Mouse (Mus musculus): ENCODE data around the gene Eno1. TPM values are rescaled to one million over a fixed set of nuclear protein-coding genes. Genes with fewer than 3 reads are reported as not detected.
A peak's percentile ranks its signal among the peaks of the same experiment; 100 is the strongest.

Gene Eno1
- polyA plus RNA-seq, 1 experiment from 2014 or later = 3,103 TPM

- WGBS = 85% methylated on average over 6 of the region's 6 CpGs
- peaks cover 27% of the 10 kb centered on the region for H3K4me1 ChIP-seq
Observed at GRCm38 (mm10) chr4:150216423-150216822, 20.1 kb upstream of the Eno1 start.

DNA sequence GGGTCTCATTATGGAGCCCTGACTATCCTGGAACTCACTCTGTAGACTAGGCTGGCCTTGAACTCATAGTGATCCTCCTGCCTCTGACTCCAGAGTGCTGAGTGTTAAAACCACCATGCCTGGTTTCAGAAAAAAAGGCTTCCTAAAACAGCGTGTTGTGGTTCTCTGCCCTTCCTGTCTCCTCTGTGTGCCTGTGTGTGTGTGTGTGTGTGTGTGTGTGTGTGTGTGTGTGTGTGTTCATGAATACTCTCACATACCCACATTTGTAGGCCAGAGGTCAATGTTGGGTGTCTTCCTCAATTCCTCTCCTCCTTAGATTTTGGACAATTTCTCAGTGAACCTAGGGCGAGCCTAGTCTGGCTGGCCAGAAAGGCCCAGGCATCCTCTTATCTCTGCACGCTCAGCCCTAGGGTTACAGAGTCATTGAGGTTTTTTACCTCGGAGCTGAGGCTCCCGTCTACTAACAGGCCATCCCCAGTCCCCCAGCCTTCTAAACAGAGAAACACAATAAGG, 19.4 kb upstream of the Eno1 start:
- Histone ChIP-seq H3K4me1 (peaks cover 28% of the 10 kb centered on the region), H3K36me3 (no peaks in the 10 kb centered on the region), H3K27me3 (ENCODE audit: low read depth, poor library complexity, severe bottlenecking) (no peaks in the 10 kb centered on the region), H3K9me3 (replicated peaks) (no peaks in the 10 kb centered on the region), H3K4me3 (no peak overlapping the region), H3K27ac (no peak overlapping the region)
- DNase-seq (ENCODE audit: low spot score) = no peak
- WGBS = 73% methylated on average over 5 of the region's 5 CpGs

More at GRCm38 (mm10) chr4:150216423-150216822, 20.1 kb upstream of the Eno1 start:
- no peaks in the 10 kb centered on the region for H3K36me3 ChIP-seq
- H3K4me3 ChIP-seq = no peak overlapping the region
- no peaks in the 10 kb centered on the region for H3K9me3 ChIP-seq (replicated peaks)
- DNase-seq (ENCODE audit: low spot score) = no peak
- H3K27me3 ChIP-seq (ENCODE audit: low read depth, poor library complexity, severe bottlenecking) = no peaks in the 10 kb centered on the region
- H3K27ac ChIP-seq = no peak overlapping the region

DNA sequence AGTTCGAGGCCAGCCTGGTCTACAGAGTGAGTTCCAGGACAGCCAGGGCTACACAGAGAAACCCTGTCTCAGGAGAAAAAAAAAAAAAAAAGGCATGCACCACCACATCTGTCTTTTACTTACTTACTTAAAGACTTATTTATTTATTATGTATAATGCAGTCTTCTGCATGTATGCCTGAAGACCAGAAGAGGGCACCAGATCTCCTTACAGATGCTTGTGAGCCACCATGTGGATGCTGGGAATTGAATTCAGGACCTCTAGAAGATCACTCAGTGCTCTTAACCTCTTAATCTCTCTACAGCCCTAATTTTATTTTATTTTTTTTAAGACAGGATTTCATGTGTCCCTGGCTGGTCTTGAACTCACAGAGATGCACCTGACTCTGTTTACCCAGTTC, 18.6 kb upstream of the Eno1 start:
- Histone ChIP-seq H3K27me3 (ENCODE audit: low read depth, poor library complexity, severe bottlenecking) (no peaks in the 10 kb centered on the region), H3K27ac (no peak overlapping the region), H3K4me3 (no peak overlapping the region), H3K4me1 (peaks cover 21% of the 10 kb centered on the region), H3K36me3 (no peaks in the 10 kb centered on the region), H3K9me3 (replicated peaks) (no peaks in the 10 kb centered on the region)
- no peak for DNase-seq (ENCODE audit: low spot score)
- 93% methylated on average over 1 of the region's 1 CpGs for WGBS

DNA sequence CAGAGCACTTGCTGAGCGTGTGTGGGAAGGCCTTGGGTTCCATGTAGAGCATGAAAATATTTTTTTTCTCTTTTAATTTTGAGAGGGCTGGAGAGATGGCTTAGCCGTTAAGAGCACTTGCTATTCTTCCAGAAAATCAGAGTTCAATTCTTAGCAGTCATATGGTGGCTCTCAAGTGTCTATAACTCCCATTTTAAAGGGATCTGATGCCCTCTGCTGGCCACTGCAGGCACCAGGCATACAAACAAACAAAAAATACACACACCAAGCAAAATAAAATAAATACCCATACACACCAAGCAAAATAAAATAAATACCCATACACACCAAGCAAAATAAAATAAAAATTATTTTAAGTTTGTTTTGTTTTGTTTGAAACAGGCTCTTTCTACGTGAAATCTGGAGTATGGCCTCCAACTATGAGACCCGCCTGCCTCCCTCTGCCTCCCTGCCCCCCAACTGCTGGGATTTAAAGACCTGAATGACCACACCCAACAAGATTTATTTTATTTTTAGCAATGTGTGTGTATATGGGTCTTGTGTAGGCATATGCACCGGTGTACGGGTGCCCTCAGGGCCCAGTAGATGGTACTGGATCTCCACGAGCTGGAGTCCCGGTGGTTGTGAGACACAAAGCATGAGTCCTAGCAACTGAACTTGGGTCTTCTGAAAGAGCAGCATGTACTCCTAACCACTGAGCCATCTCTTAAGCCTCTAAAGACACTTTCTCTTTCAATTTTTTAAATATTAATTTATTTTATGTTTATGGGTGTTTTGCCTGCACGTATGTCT, 16.8 kb upstream of the Eno1 start:
- Histone ChIP-seq H3K27ac (no peak overlapping the region), H3K4me3 (no peak overlapping the region), H3K27me3 (ENCODE audit: low read depth, poor library complexity, severe bottlenecking) (no peaks in the 10 kb centered on the region), H3K9me3 (replicated peaks) (no peaks in the 10 kb centered on the region), H3K36me3 (no peaks in the 10 kb centered on the region), H3K4me1 (peaks cover 16% of the 10 kb centered on the region)
- peak; percentile 70 for DNase-seq (ENCODE audit: low spot score)
- WGBS = 80% methylated on average over 9 of the region's 9 CpGs

DNA sequence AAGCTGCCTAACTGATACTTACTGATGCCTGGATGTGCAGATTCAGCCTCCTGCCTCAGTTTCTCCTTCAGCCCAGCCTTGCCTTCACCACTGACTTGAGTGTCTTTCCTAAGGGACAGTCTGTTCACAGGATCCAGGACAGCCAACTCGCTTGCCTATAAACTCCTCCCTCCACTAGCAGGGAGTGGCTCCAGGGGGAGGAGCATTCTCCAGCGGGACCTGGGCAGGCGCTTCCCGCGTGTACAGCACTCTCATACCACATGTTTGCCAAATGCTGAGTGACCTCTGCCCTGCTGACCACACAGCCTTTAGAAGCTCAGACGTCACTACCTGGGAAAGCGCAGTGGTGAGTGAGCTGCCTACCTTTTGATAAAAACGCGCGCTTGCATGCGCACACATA, 15.9 kb upstream of the Eno1 start:
- peak; percentile 57 for DNase-seq (ENCODE audit: low spot score)
- Histone ChIP-seq H3K27me3 (ENCODE audit: low read depth, poor library complexity, severe bottlenecking) (no peaks in the 10 kb centered on the region), H3K36me3 (no peaks in the 10 kb centered on the region), H3K27ac (peak overlapping the region; percentile 69), H3K9me3 (replicated peaks) (no peaks in the 10 kb centered on the region), H3K4me3 (peak overlapping the region; percentile 39), H3K4me1 (peaks cover 20% of the 10 kb centered on the region)
- WGBS = 13% methylated on average over 11 of the region's 11 CpGs

DNA sequence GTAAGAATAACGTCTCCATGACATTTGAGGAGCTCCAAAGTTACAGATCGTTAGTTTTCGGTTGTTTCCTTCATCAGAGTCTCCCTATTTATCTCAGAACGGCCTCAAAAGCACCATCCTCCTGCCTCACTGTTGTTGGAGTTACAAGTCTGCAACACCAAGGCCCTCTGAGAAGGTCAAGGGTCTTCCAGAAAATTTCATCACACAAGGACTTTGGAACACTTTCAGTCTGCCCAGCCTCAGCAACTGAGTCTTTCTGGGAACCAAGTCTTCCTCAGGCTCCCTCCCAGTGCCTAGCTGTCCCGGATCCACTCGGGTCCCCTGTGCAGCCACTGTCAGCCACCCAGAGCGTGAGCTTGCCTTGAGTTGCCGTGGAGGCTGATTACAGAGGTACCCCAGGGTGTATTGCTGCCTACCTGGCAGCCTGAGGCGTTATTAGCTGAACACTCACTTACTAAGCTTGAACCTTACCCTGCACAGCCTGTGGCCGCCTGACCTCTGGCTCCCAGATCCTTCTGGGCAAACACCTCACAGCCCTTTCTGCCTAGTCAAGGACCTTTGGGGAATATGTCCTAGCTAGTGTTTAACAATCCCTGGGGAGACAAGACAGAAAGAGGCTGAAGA, 15.4 kb upstream of the Eno1 start:
- no peaks in the 10 kb centered on the region for H3K9me3 ChIP-seq (replicated peaks)
- H3K4me3 ChIP-seq = peak overlapping the region; percentile 39
- no peaks in the 10 kb centered on the region for H3K36me3 ChIP-seq
- no peaks in the 10 kb centered on the region for H3K27me3 ChIP-seq (ENCODE audit: low read depth, poor library complexity, severe bottlenecking)
- H3K4me1 ChIP-seq = peaks cover 20% of the 10 kb centered on the region
- DNase-seq (ENCODE audit: low spot score) = no peak
- 45% methylated on average over 10 of the region's 10 CpGs for WGBS
- H3K27ac ChIP-seq = peak overlapping the region; percentile 69

DNA sequence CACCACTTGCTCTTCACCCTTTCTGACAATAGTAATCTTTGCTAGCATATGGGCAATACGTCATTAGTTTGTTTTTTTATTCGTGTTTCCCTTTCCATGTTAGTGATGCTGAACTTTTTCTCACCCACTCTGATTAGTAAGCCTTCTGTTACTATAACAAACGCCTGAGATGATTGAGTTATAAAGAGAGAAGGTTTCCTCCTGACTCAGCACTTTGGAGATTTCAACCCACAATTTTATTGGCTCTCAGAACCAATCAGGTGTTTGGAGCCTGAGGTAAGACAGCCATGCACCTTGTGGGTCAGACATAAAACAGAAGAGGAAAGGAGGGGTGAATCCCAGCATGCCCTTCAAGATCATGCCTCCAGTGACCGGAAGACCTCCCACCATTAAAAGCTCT, 12.7 kb upstream of the Eno1 start:
- Histone ChIP-seq H3K4me1 (peaks cover 31% of the 10 kb centered on the region), H3K27me3 (ENCODE audit: low read depth, poor library complexity, severe bottlenecking) (no peaks in the 10 kb centered on the region), H3K4me3 (no peak overlapping the region), H3K36me3 (no peaks in the 10 kb centered on the region), H3K9me3 (replicated peaks) (no peaks in the 10 kb centered on the region), H3K27ac (no peak overlapping the region)
- DNase-seq (ENCODE audit: low spot score) = no peak
- 89% methylated on average over 4 of the region's 4 CpGs for WGBS

DNA sequence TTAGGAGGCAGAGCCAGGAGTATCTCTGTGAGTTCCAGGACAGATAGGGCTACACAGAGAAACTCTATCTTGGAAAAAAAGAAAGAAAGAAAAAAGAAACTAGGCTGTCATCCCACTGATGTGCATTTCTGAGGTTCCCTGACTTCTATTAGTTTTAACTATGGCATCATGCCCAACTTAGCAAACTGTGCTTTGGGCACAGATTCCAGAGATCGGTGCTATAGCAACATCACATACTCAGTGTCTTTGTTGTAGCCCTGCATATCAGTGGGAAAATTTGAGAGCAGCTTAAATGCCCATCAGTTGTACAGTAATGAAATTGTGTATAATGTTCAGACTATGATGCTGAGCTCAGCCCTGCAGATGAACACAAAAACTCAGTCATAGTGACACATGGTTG, 10.8 kb upstream of the Eno1 start:
- Histone ChIP-seq H3K9me3 (replicated peaks) (no peaks in the 10 kb centered on the region), H3K36me3 (no peaks in the 10 kb centered on the region), H3K4me3 (no peak overlapping the region), H3K27ac (no peak overlapping the region), H3K27me3 (ENCODE audit: low read depth, poor library complexity, severe bottlenecking) (no peaks in the 10 kb centered on the region), H3K4me1 (peaks cover 45% of the 10 kb centered on the region)
- no peak for DNase-seq (ENCODE audit: low spot score)
- WGBS = 92% methylated on average over 1 of the region's 1 CpGs

- no peak for DNase-seq (ENCODE audit: low spot score)
- Histone ChIP-seq H3K9me3 (replicated peaks) (no peaks in the 10 kb centered on the region), H3K27me3 (ENCODE audit: low read depth, poor library complexity, severe bottlenecking) (no peaks in the 10 kb centered on the region), H3K27ac (no peak overlapping the region), H3K36me3 (no peaks in the 10 kb centered on the region), H3K4me1 (peaks cover 48% of the 10 kb centered on the region), H3K4me3 (no peak overlapping the region)
- 69% methylated on average over 7 of the region's 7 CpGs for WGBS
Observed at GRCm38 (mm10) chr4:150226818-150227688, 9.5 kb upstream of the Eno1 start.

DNA sequence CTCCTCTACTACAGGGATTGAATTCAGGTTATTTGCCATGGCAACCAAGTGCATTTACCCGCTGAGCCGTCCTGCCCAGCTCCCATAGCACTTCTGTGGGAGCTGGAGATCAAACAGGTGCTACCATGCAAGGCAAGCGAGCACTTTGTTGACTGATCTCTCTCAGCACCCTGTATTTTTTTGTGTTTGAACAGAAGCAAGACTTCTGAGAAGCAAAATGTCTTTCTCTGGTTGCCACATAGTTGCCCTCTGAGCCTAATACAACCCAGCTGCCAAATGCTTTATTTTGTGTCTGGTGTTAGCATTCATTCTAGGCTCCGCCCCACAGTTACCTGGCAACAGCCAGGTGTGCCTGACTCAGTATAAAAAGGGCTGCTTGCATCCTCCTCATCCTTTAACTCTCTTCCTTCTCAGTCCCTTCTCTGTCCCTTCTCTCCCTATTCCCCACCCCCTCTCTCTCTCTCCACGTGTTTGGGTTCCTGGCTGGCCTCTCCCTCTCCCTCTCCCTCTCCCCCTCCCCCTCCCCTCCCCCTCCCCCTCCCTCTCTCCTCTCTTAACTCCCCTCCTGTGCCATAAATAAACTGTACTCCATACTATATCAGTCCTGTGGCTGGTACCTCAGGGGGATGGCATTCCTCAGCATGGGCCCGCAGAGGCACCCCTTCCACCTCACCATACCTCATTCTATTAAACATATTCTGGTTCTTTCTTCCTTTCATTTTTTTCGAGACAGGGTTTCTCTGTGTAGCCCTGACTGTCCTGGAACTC, 7.8 kb upstream of the Eno1 start:
- 44% methylated on average over 7 of the region's 7 CpGs for WGBS
- Histone ChIP-seq H3K27me3 (ENCODE audit: low read depth, poor library complexity, severe bottlenecking) (no peaks in the 10 kb centered on the region), H3K4me1 (peaks cover 51% of the 10 kb centered on the region), H3K36me3 (no peaks in the 10 kb centered on the region), H3K27ac (0 out of 2 replicates have a peak overlapping the region, but pooled peaks have one; percentile 9), H3K4me3 (no peak overlapping the region), H3K9me3 (replicated peaks) (no peaks in the 10 kb centered on the region)
- DNase-seq (ENCODE audit: low spot score) = no peak

DNA sequence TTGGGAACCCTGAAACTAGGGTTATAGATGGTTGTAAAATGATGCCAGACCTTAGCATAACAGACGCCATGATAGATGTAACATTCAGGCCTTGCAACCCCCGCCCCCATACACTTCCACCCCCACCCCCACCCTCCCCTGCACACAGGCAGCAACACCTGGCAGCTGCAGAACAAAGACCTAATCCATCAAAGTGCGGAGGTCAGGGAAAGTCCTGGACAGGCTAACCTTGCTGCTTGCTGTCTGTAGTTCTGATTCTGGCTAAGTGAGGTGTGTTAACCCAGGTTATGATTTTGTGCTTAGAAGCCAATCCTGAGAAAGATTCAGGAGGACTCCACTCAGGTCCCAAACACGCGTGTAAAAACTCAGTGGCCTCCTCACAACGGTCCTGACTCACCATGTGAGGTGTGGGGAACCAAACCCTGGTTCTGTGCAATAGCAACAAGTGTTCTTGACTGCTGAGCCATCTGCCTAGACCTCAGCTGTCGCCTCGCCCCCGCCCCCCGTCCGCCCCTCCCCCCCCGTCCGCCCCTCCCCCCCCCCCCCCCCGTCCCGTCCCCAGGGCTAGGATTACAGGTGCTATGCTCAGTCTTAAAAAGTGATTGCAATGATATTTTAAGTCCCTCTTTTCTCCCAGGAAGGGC, 6.7 kb upstream of the Eno1 start:
- H3K4me1 ChIP-seq = peaks cover 57% of the 10 kb centered on the region
- 19% methylated on average over 8 of the region's 15 CpGs for WGBS
- H3K9me3 ChIP-seq (replicated peaks) = no peaks in the 10 kb centered on the region
- H3K4me3 ChIP-seq = no peak overlapping the region
- no peaks in the 10 kb centered on the region for H3K36me3 ChIP-seq
- peak overlapping the region; percentile 72 for H3K27ac ChIP-seq
- no peak for DNase-seq (ENCODE audit: low spot score)
- no peaks in the 10 kb centered on the region for H3K27me3 ChIP-seq (ENCODE audit: low read depth, poor library complexity, severe bottlenecking)
